Mouse (Mus musculus) cortical plate, adult 2 months (tissue): Measurements from ENCODE around the gene Tbata. TPM values are rescaled to one million over a fixed set of nuclear protein-coding genes. Genes with fewer than 3 reads are reported as not detected.

Experiments
- H3K27ac ChIP-seq: fragments of 200-500 bp; 2 replicates; pipeline ENCODE4 v1.5.1; 2012; ENCODE audit warnings: low read length, control low read depth, inconsistent platforms; ENCODE audit not compliant: insufficient read depth
- H3K4me1 ChIP-seq: fragments of 200-500 bp; 2 replicates; pipeline ENCODE4 v1.6.1; 2011; ENCODE audit warnings: low read length; ENCODE audit not compliant: control insufficient read depth, insufficient read depth
- H3K4me3 ChIP-seq: fragments of 200-500 bp; 2 replicates; pipeline ENCODE4 v1.5.1; 2011; ENCODE audit warnings: mild to moderate bottlenecking, low read length, control low read depth; ENCODE audit not compliant: insufficient read depth
- CTCF ChIP-seq: fragments of 200-500 bp; IDR thresholded peaks from 2 replicates; pipeline ENCODE4 v1.5.1; 2011; ENCODE audit warnings: mild to moderate bottlenecking, control low read depth, low read length; ENCODE audit not compliant: insufficient read depth; ENCODE audit errors: extremely low read depth
- POLR2A ChIP-seq: fragments of 200-500 bp; IDR thresholded peaks from 2 replicates; pipeline ENCODE4 v1.6.1; 2011; ENCODE audit warnings: mild to moderate bottlenecking, low read length, control low read depth; ENCODE audit not compliant: insufficient read depth; ENCODE audit errors: extremely low read depth
- polyA plus RNA-seq: library from polyadenylated mRNA; depleted of rRNA; stranded (reverse); fragments of >200 nt; gene quantifications from 2 replicates; pipeline ENCODE4 v1.2.3, GENCODE M21; 2012

Tbata gene
- polyA plus RNA-seq, 1 experiment: 5.1 TPM

GRCm38 (mm10) chr10:61160089-61160488 lies 11.7 kb upstream of the Tbata start:
- TF ChIP-seq CTCF (no peak), POLR2A (no peak)
- H3K27ac ChIP-seq: no peak overlapping the region
- H3K4me3 ChIP-seq: no peak overlapping the region
- H3K4me1 ChIP-seq: no peaks in the 10 kb centered on the region

- Histone ChIP-seq H3K4me1 (no peaks in the 10 kb centered on the region), H3K27ac (no peak overlapping the region), H3K4me3 (no peak overlapping the region)
- TF ChIP-seq POLR2A: no peak
- no peak for TF ChIP-seq CTCF
Observed at GRCm38 (mm10) chr10:61160671-61161070, 11.1 kb upstream of the Tbata start.

GRCm38 (mm10) chr10:61162366-61162765 lies 9.4 kb upstream of the Tbata start:
- no peak overlapping the region for H3K27ac ChIP-seq
- H3K4me3 ChIP-seq: no peak overlapping the region
- TF ChIP-seq POLR2A (no peak), CTCF (no peak)
- no peaks in the 10 kb centered on the region for H3K4me1 ChIP-seq

GRCm38 (mm10) chr10:61167333-61168096 lies 4.2 kb upstream of the Tbata start:
- Histone ChIP-seq H3K4me3 (no peak overlapping the region), H3K27ac (no peak overlapping the region), H3K4me1 (no peaks in the 10 kb centered on the region)
- no peak for TF ChIP-seq POLR2A
- TF ChIP-seq CTCF: no peak

GRCm38 (mm10) chr10:61168393-61168792 lies 3.4 kb upstream of the Tbata start:
- no peak overlapping the region for H3K27ac ChIP-seq
- H3K4me1 ChIP-seq: no peaks in the 10 kb centered on the region
- no peak for TF ChIP-seq CTCF
- no peak for TF ChIP-seq POLR2A
- H3K4me3 ChIP-seq: no peak overlapping the region

GRCm38 (mm10) chr10:61172496-61172895 lies 742 bp downstream of the Tbata start:
- Histone ChIP-seq H3K4me3 (no peak overlapping the region), H3K4me1 (no peaks in the 10 kb centered on the region), H3K27ac (no peak overlapping the region)
- TF ChIP-seq CTCF (no peak), POLR2A (no peak)

- TF ChIP-seq CTCF: no peak
- no peak for TF ChIP-seq POLR2A
- H3K4me1 ChIP-seq: no peaks in the 10 kb centered on the region
- H3K4me3 ChIP-seq: no peak overlapping the region
- no peak overlapping the region for H3K27ac ChIP-seq
Observed at GRCm38 (mm10) chr10:61174711-61175441, 3.1 kb downstream of the Tbata start.

- H3K4me1 ChIP-seq: no peaks in the 10 kb centered on the region
- H3K27ac ChIP-seq: no peak overlapping the region
- peak overlapping the region; percentile 8 for H3K4me3 ChIP-seq
- 0 out of 2 replicates have a peak, but pooled peaks have one; percentile 15 for TF ChIP-seq POLR2A
- TF ChIP-seq CTCF: 0 out of 2 replicates have a peak, but pooled peaks have one; percentile 26
Observed at GRCm38 (mm10) chr10:61175442-61176204, 3.9 kb downstream of the Tbata start.

GRCm38 (mm10) chr10:61176221-61176790 lies 4.6 kb downstream of the Tbata start:
- TF ChIP-seq CTCF (no peak), POLR2A (no peak)
- H3K4me1 ChIP-seq: no peaks in the 10 kb centered on the region
- H3K27ac ChIP-seq: no peak overlapping the region
- H3K4me3 ChIP-seq: peak overlapping the region; percentile 8; the same call in 1 of the 2 replicates

GRCm38 (mm10) chr10:61177751-61178150 lies 6.0 kb downstream of the Tbata start:
- no peak for TF ChIP-seq CTCF
- no peak for TF ChIP-seq POLR2A
- no peaks in the 10 kb centered on the region for H3K4me1 ChIP-seq
- no peak overlapping the region for H3K4me3 ChIP-seq
- H3K27ac ChIP-seq: no peak overlapping the region
